Mouse (Mus musculus) MEL (cell line): ENCODE results near the gene Pkd1. TPM values are rescaled to one million over a fixed set of nuclear protein-coding genes. Genes with fewer than 3 reads are reported as not detected.

ENCODE experiments used
- DNase-seq: peaks from one replicate; pipeline ENCODE4 v3.0.0; 2011; ENCODE audit warnings: low read depth, low spot score
- H3K27ac ChIP-seq: 2 replicates; pipeline ENCODE4 v1.5.1; 2012; ENCODE audit warnings: low read depth, mild to moderate bottlenecking, control low read depth, low read length, moderate library complexity; ENCODE audit not compliant: control insufficient read depth
- H3K27me3 ChIP-seq, 2 experiments: fragments of 150-350 bp in 1 of 2; sonication (generic) in 1 of 2; 2 replicates each; pipeline ENCODE4 v1.6.1; 2012; ENCODE audit warnings: low read length in 2 of 2, mild to moderate bottlenecking in 2 of 2, improper control_type of control experiment in 1 of 2, moderate library complexity in 1 of 2; ENCODE audit not compliant: insufficient read depth in 2 of 2, control insufficient read depth in 1 of 2
- H3K36me3 ChIP-seq, 2 experiments: 2 replicates each; pipeline ENCODE4 v1.6.1; 2012 to 2014; ENCODE audit warnings: low read length in 2 of 2, improper control_type of control experiment in 1 of 2, inconsistent platforms in 1 of 2, mild to moderate bottlenecking in 1 of 2; ENCODE audit not compliant: insufficient read depth in 2 of 2, control insufficient read depth in 1 of 2
- H3K4me1 ChIP-seq, 2 experiments: fragments of 150-350 bp in 1 of 2; sonication (generic) in 1 of 2; 2 replicates each; pipeline ENCODE4 v1.6.1; 2012; ENCODE audit warnings: low read length in 2 of 2, improper control_type of control experiment in 1 of 2, mild to moderate bottlenecking in 1 of 2; ENCODE audit not compliant: insufficient read depth in 2 of 2, control insufficient read depth in 1 of 2
- H3K4me3 ChIP-seq, 2 experiments: fragments of 150-350 bp in 1 of 2; sonication (generic) in 1 of 2; 2 replicates each; pipeline ENCODE4 v1.5.1; 2012; ENCODE audit warnings: low read depth in 2 of 2, low read length in 2 of 2, mild to moderate bottlenecking in 2 of 2, moderate library complexity in 2 of 2, control low read depth in 1 of 2, improper control_type of control experiment in 1 of 2; ENCODE audit not compliant: control insufficient read depth in 1 of 2, insufficient read depth in 1 of 2
- H3K79me2 ChIP-seq: 2 replicates; pipeline ENCODE4 v1.6.1; 2012; ENCODE audit warnings: mild to moderate bottlenecking, low read length, moderate library complexity; ENCODE audit not compliant: control insufficient read depth, poor library complexity, insufficient read depth
- H3K9ac ChIP-seq: 2 replicates; pipeline ENCODE4 v1.6.1; 2012; ENCODE audit warnings: low read depth, mild to moderate bottlenecking, control low read depth, low read length, moderate library complexity; ENCODE audit not compliant: control insufficient read depth, poor library complexity, severe bottlenecking
- H3K9me3 ChIP-seq: fragments of 150-350 bp; sonication (generic); replicated peaks from 2 replicates; pipeline ENCODE4 v1.6.1; 2012; ENCODE audit warnings: mild to moderate bottlenecking, low read length, improper control_type of control experiment, moderate library complexity; ENCODE audit not compliant: insufficient read depth
- BHLHE40 ChIP-seq: IDR thresholded peaks from 2 replicates; pipeline ENCODE4 v1.6.1; 2012; ENCODE audit warnings: low read depth, mild to moderate bottlenecking, inconsistent platforms, low read length, improper control_type of control experiment, borderline replicate concordance
- CTCF ChIP-seq, 3 experiments: IDR thresholded peaks in 2 of 3; conservative IDR thresholded peaks in 1 of 3; 2 replicates each; pipeline ENCODE4 v1.5.1; 2011 to 2012; ENCODE audit warnings: low read length in 3 of 3, low read depth in 2 of 3, mild to moderate bottlenecking in 2 of 3, improper control_type of control experiment in 1 of 3, inconsistent platforms in 1 of 3, mixed read lengths in 1 of 3, moderate library complexity in 1 of 3; ENCODE audit not compliant: control insufficient read depth in 1 of 3, insufficient read depth in 1 of 3, poor library complexity in 1 of 3, severe bottlenecking in 1 of 3
- ELF1 ChIP-seq: IDR thresholded peaks from 2 replicates; pipeline ENCODE4 v1.6.1; 2014; ENCODE audit warnings: low read depth, mild to moderate bottlenecking, inconsistent platforms, low read length, improper control_type of control experiment, moderate library complexity
- ETS1 ChIP-seq: IDR thresholded peaks from 2 replicates; pipeline ENCODE4 v1.6.1; 2012; ENCODE audit warnings: low read depth, mild to moderate bottlenecking, inconsistent platforms, low read length, improper control_type of control experiment, moderate library complexity
- GABPA ChIP-seq: IDR thresholded peaks from 2 replicates; pipeline ENCODE4 v1.6.1; 2012; ENCODE audit warnings: low read depth, mild to moderate bottlenecking, inconsistent platforms, low read length, improper control_type of control experiment, moderate library complexity
- HCFC1 ChIP-seq: IDR thresholded peaks from 2 replicates; pipeline ENCODE4 v1.6.1; 2012; ENCODE audit warnings: low read depth, mild to moderate bottlenecking, inconsistent platforms, low read length, improper control_type of control experiment, moderate library complexity
- JUND ChIP-seq: IDR thresholded peaks from 2 replicates; pipeline ENCODE4 v1.6.1; 2011; ENCODE audit warnings: low read depth, mild to moderate bottlenecking, improper control_type of control experiment, low read length
- MAFK ChIP-seq: IDR thresholded peaks from 2 replicates; pipeline ENCODE4 v1.6.1; 2011; ENCODE audit warnings: low read depth, mild to moderate bottlenecking, low read length, improper control_type of control experiment, borderline replicate concordance
- MAX ChIP-seq: IDR thresholded peaks from 2 replicates; pipeline ENCODE4 v1.6.1; 2011; ENCODE audit warnings: low read length, improper control_type of control experiment
- MEF2A ChIP-seq: IDR thresholded peaks from 2 replicates; pipeline ENCODE4 v1.6.1; 2014; ENCODE audit warnings: low read depth, mild to moderate bottlenecking, inconsistent platforms, low read length, improper control_type of control experiment; ENCODE audit not compliant: poor library complexity, insufficient replicate concordance, severe bottlenecking; ENCODE audit errors: extremely low read depth
- MYB ChIP-seq: IDR thresholded peaks from 2 replicates; pipeline ENCODE4 v1.6.1; 2011; ENCODE audit warnings: mild to moderate bottlenecking, low read depth, low read length, improper control_type of control experiment
- MYC ChIP-seq: IDR thresholded peaks from 2 replicates; pipeline ENCODE4 v1.6.1; 2011; ENCODE audit warnings: low read depth, mild to moderate bottlenecking, low read length, improper control_type of control experiment, moderate library complexity
- POLR2A ChIP-seq, 2 experiments: IDR thresholded peaks; 2 replicates each; pipeline ENCODE4 v1.6.1; 2011 to 2012; ENCODE audit warnings: low read length in 2 of 2, mild to moderate bottlenecking in 2 of 2, control low read depth in 1 of 2, improper control_type of control experiment in 1 of 2, low read depth in 1 of 2, moderate library complexity in 1 of 2; ENCODE audit not compliant: control insufficient read depth in 1 of 2, insufficient read depth in 1 of 2, poor library complexity in 1 of 2
- POLR2AphosphoS2 ChIP-seq: IDR thresholded peaks from 2 replicates; pipeline ENCODE4 v1.6.1; 2011; ENCODE audit warnings: low read length, improper control_type of control experiment
- POLR2AphosphoS5 ChIP-seq: IDR thresholded peaks from 2 replicates; pipeline ENCODE4 v1.6.1; 2012; ENCODE audit warnings: low read depth, borderline replicate concordance, mild to moderate bottlenecking, inconsistent platforms, low read length, moderate library complexity, mixed read lengths
- RAD21 ChIP-seq: IDR thresholded peaks from 2 replicates; pipeline ENCODE4 v1.6.1; 2011; ENCODE audit warnings: mild to moderate bottlenecking, low read depth, low read length, improper control_type of control experiment
- RCOR1 ChIP-seq: IDR thresholded peaks from 2 replicates; pipeline ENCODE4 v1.6.1; 2012; ENCODE audit warnings: low read depth, mild to moderate bottlenecking, inconsistent platforms, low read length, improper control_type of control experiment
- SMC3 ChIP-seq: IDR thresholded peaks from 2 replicates; pipeline ENCODE4 v1.6.1; 2011; ENCODE audit warnings: low read depth, low read length, improper control_type of control experiment
- TBP ChIP-seq: IDR thresholded peaks from 2 replicates; pipeline ENCODE4 v1.8.0; 2011; ENCODE audit warnings: low read depth, low read length, improper control_type of control experiment
- USF1 ChIP-seq: IDR thresholded peaks from 2 replicates; pipeline ENCODE4 v1.6.1; 2014; ENCODE audit warnings: low read depth, mild to moderate bottlenecking, inconsistent platforms, low read length, improper control_type of control experiment, moderate library complexity
- ZC3H11A ChIP-seq: IDR thresholded peaks from 2 replicates; pipeline ENCODE4 v1.6.1; 2012; ENCODE audit warnings: low read depth, mild to moderate bottlenecking, inconsistent platforms, low read length, improper control_type of control experiment
- ZNF384 ChIP-seq: IDR thresholded peaks from 2 replicates; pipeline ENCODE4 v1.6.1; 2012; ENCODE audit warnings: low read depth, mild to moderate bottlenecking, inconsistent platforms, low read length, improper control_type of control experiment
- polyA plus RNA-seq, 2 experiments: library from polyadenylated mRNA; stranded (reverse) in 1 of 2; unstranded in 1 of 2; fragments of >175 nt in 1 of 2; fragments of >200 nt in 1 of 2; gene quantifications; 2 replicates each; pipeline versions ENCODE4 v1.2.1 to v1.2.4; 2012; ENCODE audit warnings: low replicate concordance in 2 of 2, low read depth in 1 of 2; ENCODE audit not compliant: insufficient read length in 2 of 2, insufficient read depth in 1 of 2, missing spikeins in 1 of 2
- total RNA-seq: library from RNA; depleted of rRNA; stranded (reverse); fragments of 300-350 nt; gene quantifications from 2 replicates; pipeline ENCODE4 v1.2.3, GENCODE M21; 2012

The Pkd1 gene
- total and polyA plus RNA-seq, 3 experiments, result 10.6 to 10.7 TPM; not detected in 1

GRCm38 (mm10) chr17:24561592-24561991 is 12.0 kb downstream of the Pkd1 start (continued):
- no peak for TF ChIP-seq ZC3H11A
- TF ChIP-seq RAD21, result no peak
- no peak for TF ChIP-seq SMC3

GRCm38 (mm10) chr17:24563638-24564037 is 14.0 kb downstream of the Pkd1 start:
- peaks cover 16 to 28% of the 10 kb centered on the region in 2 experiments for H3K4me1 ChIP-seq
- no peak for TF ChIP-seq ZNF384
- TF ChIP-seq TBP, result no peak
- no peak for TF ChIP-seq ETS1
- TF ChIP-seq GABPA, result no peak
- TF ChIP-seq MAX, result no peak
- TF ChIP-seq BHLHE40, result no peak
- TF ChIP-seq RCOR1, result no peak
- TF ChIP-seq MYB, result no peak
- no peak for TF ChIP-seq MAFK
- TF ChIP-seq, all 39 proteins: peak for 0
- Histone ChIP-seq H3K27me3 (no peaks in the 10 kb centered on the region), H3K4me3 (no peak overlapping the region), H3K27ac (no peak overlapping the region), H3K79me2 (no peaks in the 10 kb centered on the region), H3K36me3 (peaks cover 0 to 24% of the 10 kb centered on the region in 2 experiments; a peak in 2 of 4 replicates), H3K9ac (no peak overlapping the region), H3K9me3 (no peaks in the 10 kb centered on the region)
- DNase-seq, result no peak

GRCm38 (mm10) chr17:24564422-24564821 is 14.8 kb downstream of the Pkd1 start:
- DNase-seq, result no peak
- peaks cover 0 to 24% of the 10 kb centered on the region in 2 experiments; a peak in 2 of 4 replicates for H3K36me3 ChIP-seq
- TF ChIP-seq MEF2A (no peak), BHLHE40 (no peak), ELF1 (no peak), RCOR1 (no peak), USF1 (no peak), RAD21 (no peak), CTCF (IDR thresholded peaks at IDR 0.05 in 2 of 3, conservative IDR thresholded peaks at IDR 0.05 in 1 of 3; ENCODE audit: control insufficient read depth in 1 of 3, insufficient read depth in 1 of 3, low read depth in 2 of 3, low read length in 3 of 3, poor library complexity in 1 of 3, severe bottlenecking in 1 of 3) (no peak), POLR2A (IDR thresholded peaks at IDR 0.05; ENCODE audit: control insufficient read depth in 1 of 2, insufficient read depth in 1 of 2, low read depth in 1 of 2, low read length in 2 of 2, poor library complexity in 1 of 2) (no peak), HCFC1 (no peak), MYC (no peak), POLR2AphosphoS2 (no peak), JUND (no peak), POLR2AphosphoS5 (no peak)
- H3K4me1 ChIP-seq, result peaks cover 16 to 28% of the 10 kb centered on the region in 2 experiments
- no peaks in the 10 kb centered on the region for H3K27me3 ChIP-seq
- H3K9me3 ChIP-seq, result no peaks in the 10 kb centered on the region
- no peak overlapping the region for H3K9ac ChIP-seq
- no peaks in the 10 kb centered on the region for H3K79me2 ChIP-seq
- no peak overlapping the region for H3K4me3 ChIP-seq
- H3K27ac ChIP-seq, result no peak overlapping the region
